Mouse (Mus musculus) intestine, embryonic 15.5 days (tissue): ENCODE results near the gene Bicd2. TPM values are rescaled to one million over a fixed set of nuclear protein-coding genes. Genes with fewer than 3 reads are reported as not detected.

Source experiments
- ATAC-seq: fragments of 200-750 bp; cut with Nextera tagmentation; 2 replicates; pipeline ENCODE4 v1.8.0; 2017; ENCODE audit warnings: moderate TSS enrichment, moderate library complexity
- H3K27ac ChIP-seq: fragments of 300-500 bp; sonication (generic); 2 replicates; pipeline ENCODE4 v1.5.1; 2015; ENCODE audit warnings: mild to moderate bottlenecking, inconsistent platforms
- H3K27me3 ChIP-seq: fragments of 300-500 bp; sonication (generic); replicated peaks from 2 replicates; pipeline ENCODE4 v1.6.1; 2015; ENCODE audit warnings: inconsistent platforms
- H3K36me3 ChIP-seq: fragments of 300-500 bp; sonication (generic); 2 replicates; pipeline ENCODE4 v1.6.1; 2015; ENCODE audit warnings: inconsistent platforms
- H3K4me1 ChIP-seq: fragments of 300-500 bp; sonication (generic); replicated peaks from 2 replicates; pipeline ENCODE4 v1.6.1; 2015; ENCODE audit warnings: inconsistent platforms
- H3K4me2 ChIP-seq: fragments of 300-500 bp; sonication (generic); replicated peaks from 2 replicates; pipeline ENCODE4 v1.6.1; 2015; ENCODE audit warnings: mild to moderate bottlenecking, inconsistent platforms
- H3K4me3 ChIP-seq: fragments of 300-500 bp; sonication (generic); replicated peaks from 2 replicates; pipeline ENCODE4 v1.5.1; 2015; ENCODE audit warnings: inconsistent platforms
- H3K9ac ChIP-seq: fragments of 300-500 bp; sonication (generic); 2 replicates; pipeline ENCODE4 v1.6.1; 2015; ENCODE audit warnings: inconsistent platforms
- H3K9me3 ChIP-seq: fragments of 300-500 bp; sonication (generic); 2 replicates; pipeline ENCODE4 v1.6.1; 2016; ENCODE audit warnings: inconsistent platforms
- WGBS: fragments of 180-500 bp; shearing (Covaris S2); methylation state at CpG from one replicate; pipeline ENCODE4 v1.1.7; 2015; 5-methylcytosine and 5-hydroxymethylcytosine counted together
- polyA plus RNA-seq: library from polyadenylated mRNA; unstranded; fragments of >200 nt; fragmentation: Nextera tagmentation; extraction: Ambion mirVana; gene quantifications from 2 replicates; pipeline ENCODE4 v1.2.1, GENCODE M21; 2015

The Bicd2 gene
- polyA plus RNA-seq, 1 experiment from 2014 or later, result 19.5 TPM

DNA sequence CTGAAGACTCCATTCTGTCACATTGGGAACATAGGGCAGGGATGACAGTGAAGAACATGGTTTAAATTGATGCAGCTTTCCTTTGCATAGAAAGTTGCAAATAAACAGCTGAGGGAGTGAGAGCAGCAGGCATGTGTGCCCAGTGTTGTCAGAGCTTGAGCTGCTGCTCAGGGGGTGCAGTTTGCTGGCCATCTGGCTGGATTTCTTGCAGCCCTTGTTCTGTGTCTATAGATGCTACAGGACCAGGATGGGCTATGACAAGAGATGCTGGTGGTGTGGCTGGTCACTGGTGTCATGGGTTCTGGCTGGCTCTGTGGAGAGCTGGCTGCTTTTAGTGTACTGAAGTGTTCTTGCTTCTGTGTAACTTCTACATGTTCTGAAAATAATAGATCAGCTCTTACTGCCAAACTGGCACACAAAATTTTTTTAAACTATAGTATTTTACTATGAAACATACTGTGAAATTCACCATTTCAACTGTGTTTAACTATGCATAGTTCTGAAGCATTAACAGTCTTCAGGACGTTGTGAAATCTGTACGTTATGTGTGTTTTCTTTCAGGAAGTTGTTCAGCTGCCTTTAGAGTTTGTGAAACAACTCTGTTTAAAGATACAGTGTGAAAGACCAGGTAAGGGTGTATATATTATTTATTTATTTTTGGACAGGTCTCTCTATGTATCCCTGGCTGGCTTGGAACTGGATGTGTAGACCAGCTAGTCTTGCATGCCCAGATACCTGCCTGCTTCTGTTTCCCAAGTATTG lies 92.1 kb downstream of the Bicd2 start:
- WGBS, result 91% methylated on average over 2 of the region's 2 CpGs
- Histone ChIP-seq H3K4me1 (peaks cover 7% of the 10 kb centered on the region), H3K9me3 (no peaks in the 10 kb centered on the region), H3K9ac (no peak overlapping the region), H3K36me3 (peaks cover 14% of the 10 kb centered on the region; the same call in 1 of the 2 replicates), H3K27ac (no peak overlapping the region), H3K27me3 (no peaks in the 10 kb centered on the region), H3K4me2 (no peak overlapping the region), H3K4me3 (no peak overlapping the region)
- ATAC-seq, result no peak

DNA sequence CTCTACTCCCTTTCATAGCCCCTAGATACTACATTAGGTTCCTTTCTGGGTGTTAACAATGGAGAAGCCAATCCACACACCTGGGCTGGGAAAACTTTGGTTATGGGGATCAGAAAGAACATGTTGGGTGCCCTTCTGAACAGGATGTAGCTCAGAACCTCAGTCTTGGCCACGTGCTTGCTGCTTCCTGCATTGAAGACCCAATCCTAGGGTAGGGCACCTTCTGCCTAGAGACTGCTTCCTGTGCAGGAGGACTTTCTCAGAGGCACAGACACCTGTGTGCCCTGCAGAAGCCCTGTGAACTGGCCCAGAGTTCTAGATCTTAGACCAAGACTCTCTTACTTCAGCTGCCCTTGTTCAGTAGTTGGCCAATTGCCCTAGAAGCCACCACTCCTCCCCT lies 94.4 kb downstream of the Bicd2 start:
- Histone ChIP-seq H3K9ac (no peak overlapping the region), H3K36me3 (peaks cover 14% of the 10 kb centered on the region; the same call in 1 of the 2 replicates), H3K27ac (no peak overlapping the region), H3K4me1 (no peaks in the 10 kb centered on the region), H3K9me3 (no peaks in the 10 kb centered on the region), H3K4me3 (no peak overlapping the region), H3K27me3 (no peaks in the 10 kb centered on the region), H3K4me2 (no peak overlapping the region)
- no peak for ATAC-seq
- WGBS, result 92% methylated on average over 1 of the region's 1 CpGs

DNA sequence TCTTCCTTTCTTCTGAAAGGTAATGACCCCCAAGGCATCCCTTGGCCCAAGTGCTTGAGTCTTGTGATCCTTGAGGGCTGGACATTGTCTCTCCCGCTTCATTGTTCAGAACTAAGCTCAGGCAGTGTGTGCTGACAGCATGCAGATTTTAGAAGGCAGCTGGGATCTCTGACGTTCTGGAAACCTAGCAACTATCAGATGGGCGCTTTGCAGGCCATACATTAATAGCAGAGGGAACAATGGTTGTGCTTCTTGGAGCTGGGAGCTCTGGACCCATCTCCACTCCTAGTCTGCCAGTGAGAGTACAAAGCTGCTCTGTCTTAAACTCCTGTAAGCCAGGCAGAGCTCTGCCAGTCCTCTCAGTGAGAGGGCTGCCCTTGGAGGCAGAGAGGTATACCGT lies 94.8 kb downstream of the Bicd2 start:
- Histone ChIP-seq H3K9me3 (no peaks in the 10 kb centered on the region), H3K36me3 (peaks cover 14% of the 10 kb centered on the region; the same call in 1 of the 2 replicates), H3K27me3 (no peaks in the 10 kb centered on the region), H3K27ac (no peak overlapping the region), H3K4me2 (no peak overlapping the region), H3K4me1 (no peaks in the 10 kb centered on the region), H3K4me3 (no peak overlapping the region), H3K9ac (no peak overlapping the region)
- 73% methylated on average over 4 of the region's 4 CpGs for WGBS
- no peak for ATAC-seq

Other genes starting within 250 kb of the Bicd2 start
- gene Wnk2, start 193.6 kb upstream of the Bicd2 start, polyA plus RNA-seq, result 3.1 and 4.1 TPM in 2 replicates
- gene Ninj1, start 154.1 kb upstream of the Bicd2 start, polyA plus RNA-seq, result 54.8 and 62.1 TPM in 2 replicates
- 52.6 and 54.8 TPM in 2 replicates for gene Card19, start 125.5 kb upstream of the Bicd2 start, polyA plus RNA-seq
- 0.94 and 1.4 TPM in 2 replicates for gene Susd3, start 92.9 kb upstream of the Bicd2 start, polyA plus RNA-seq
- gene Fgd3, start 21.3 kb upstream of the Bicd2 start, polyA plus RNA-seq, result 0.94 and 0.95 TPM in 2 replicates
- gene Ippk, start 79.7 kb downstream of the Bicd2 start, polyA plus RNA-seq, result 19.1 and 19.7 TPM in 2 replicates
- gene Tes3-ps, start 151.7 kb downstream of the Bicd2 start, polyA plus RNA-seq, result 0.68 and 0.77 TPM in 2 replicates
- 0.84 and 0.92 TPM in 2 replicates for gene Ecm2, start 163.2 kb downstream of the Bicd2 start, polyA plus RNA-seq
- 21.2 and 25.5 TPM in 2 replicates for gene Aspn, start 202.9 kb downstream of the Bicd2 start, polyA plus RNA-seq
- 0.68 and 0.91 TPM in 2 replicates for gene Omd, start 240.9 kb downstream of the Bicd2 start, polyA plus RNA-seq